Mouse (Mus musculus) subcutaneous adipose tissue, adult 2 months (tissue): ENCODE data around the gene Clip1. TPM values are rescaled to one million over a fixed set of nuclear protein-coding genes. Genes with fewer than 3 reads are reported as not detected.

Experiments used
- polyA plus RNA-seq: library from polyadenylated mRNA; depleted of rRNA; stranded (reverse); fragments of >200 nt; gene quantifications from 2 replicates; pipeline ENCODE4 v1.2.3, GENCODE M21; 2012; ENCODE audit warnings: low replicate concordance; rRNA removed

Gene Clip1
- polyA plus RNA-seq = 28.4 and 29.9 TPM in 2 replicates

DNA sequence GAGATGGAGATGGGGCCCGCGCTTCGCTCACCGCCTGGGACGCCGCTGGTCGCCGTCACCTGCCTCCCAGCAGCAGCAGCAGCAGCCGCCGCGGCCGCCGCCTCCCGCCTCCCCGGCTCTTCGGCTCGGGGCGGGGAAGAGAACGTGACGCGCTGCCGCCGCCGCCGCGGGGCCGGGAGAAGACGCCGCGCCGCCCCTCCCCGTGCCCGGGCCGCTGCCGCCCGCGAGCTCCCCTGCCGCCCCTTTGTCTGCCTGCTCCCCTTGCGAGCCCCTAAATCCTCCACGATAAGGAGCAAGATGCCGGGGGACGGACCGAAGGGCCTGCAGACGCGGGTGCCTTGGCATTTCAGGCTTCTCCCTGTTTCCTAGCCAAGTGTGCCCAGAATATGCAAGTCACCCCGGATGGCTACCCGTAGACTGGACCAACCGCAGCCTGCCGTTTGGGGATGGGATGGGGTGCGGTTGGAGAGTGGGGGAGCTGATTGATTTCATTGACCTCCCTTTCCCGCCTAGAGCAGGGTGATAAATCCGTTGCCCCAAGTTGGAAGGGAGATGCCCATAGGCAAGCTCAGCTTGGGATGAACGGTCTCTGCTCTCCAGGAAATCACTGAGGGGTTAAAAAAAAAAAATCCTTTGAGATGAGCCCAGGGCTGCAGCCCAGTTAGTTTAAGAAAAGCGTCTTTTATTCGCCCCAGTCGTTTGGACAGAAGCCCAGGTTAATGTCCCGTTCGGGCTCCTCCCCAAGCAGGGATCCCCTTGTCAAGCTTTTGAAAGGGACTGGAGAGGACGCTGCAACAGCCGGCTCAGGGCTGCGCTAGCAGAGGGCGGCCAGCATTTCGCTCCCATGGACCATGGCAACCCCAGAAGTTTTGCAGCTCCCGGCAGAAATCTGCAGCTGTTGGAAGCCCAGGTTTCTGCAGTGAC is at the start of gene Clip1:
TSS of gene Clip1 (minus strand) at position 398 of the 924 bp plus-strand sequence.

DNA sequence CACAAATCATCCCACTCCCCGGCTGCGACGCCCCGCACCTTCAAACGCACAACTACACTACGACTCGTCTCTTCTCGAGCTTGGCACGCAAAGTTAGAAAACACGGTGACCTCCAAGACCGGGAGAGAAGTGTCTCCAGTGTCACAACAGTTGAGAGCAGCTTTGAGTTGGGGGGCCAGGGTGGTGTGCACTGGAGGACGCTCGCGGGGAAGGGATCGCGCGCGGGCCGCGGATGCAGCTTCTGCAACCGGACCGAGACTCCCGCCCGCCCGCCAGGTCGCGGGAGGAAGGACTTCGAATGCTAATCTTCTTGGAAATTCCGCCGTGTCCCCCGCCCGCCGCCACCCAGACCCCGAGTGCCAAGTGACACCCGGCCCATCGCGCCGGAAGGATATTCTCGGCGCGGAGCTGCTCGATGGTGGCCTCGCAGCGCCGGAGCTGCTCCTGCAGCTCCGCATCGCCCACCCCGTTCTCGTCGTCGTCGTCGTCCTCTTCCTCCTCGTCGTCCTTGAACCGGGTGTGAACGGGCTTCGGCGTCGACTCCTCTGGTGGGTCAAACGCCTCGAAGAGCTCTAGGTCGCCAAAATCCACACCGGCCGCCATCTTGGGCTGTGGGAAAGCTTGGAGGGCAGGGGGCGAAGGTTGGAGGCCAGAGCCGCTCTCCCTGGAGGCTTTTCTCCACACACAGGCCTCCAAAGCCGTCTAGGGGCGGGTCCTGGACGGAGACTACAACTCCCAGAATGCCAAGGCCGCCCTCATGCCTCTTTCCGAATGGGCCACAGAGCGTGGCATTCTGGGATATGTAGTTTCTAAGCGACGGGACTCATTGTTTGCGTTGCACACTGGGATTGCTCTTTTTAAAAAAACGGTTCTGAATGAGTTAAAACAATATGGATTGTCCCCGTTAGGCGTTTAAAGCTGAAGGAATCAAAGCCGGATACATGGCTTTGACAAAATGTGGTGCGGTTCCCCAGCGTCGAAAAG is 36.2 kb upstream of the Clip1 start, which contains the start of gene Zcchc8:
TSS of gene Zcchc8 (minus strand) at position 773 of the 984 bp plus-strand sequence.

DNA sequence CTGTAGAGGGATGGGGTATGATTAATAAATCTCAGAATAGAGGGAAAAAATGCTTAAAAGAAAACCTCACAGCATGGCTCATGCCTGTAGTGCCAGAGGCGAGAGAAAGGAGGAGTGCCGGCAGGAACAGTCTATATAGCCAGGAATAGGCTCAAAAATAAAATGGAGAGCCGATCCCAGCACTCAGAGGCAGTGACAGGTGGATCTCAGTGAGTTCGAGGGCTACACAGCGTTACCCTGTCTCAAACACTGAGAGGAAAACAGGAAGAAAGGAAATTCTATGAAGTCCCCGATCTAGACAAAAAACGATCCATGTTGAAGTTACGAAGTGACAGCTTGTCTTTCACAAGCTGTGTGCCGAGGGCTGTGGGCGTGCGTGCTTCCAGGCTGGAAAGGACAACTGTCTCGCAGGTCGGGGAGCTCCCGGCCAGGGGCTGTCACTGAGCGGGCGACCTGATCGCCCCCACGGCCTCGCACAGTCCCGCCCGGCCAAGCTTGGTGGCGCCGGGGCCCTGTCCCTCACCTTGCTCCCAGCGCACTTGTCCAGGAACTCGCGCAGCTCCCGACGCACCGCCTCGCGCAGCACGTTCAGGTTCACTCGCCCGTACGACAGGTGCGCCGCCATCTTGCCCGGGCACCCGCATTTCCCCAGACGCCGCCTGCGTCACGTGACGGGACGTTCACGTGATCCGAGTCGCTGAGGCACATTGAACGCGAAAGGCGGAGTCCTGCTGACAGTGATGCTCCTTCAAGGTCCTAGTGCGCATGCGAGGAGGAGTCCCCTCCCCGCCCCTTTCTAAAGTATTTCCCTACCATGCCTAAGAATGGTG is 111.8 kb downstream of the Clip1 start, which contains the start of gene Vps33a:
TSS of gene Vps33a (minus strand) at position 682 of the 830 bp plus-strand sequence.

Other genes starting within 250 kb of the Clip1 start
- gene Lrrc43, start 195.3 kb downstream of the Clip1 start, polyA plus RNA-seq = not detected in 2 replicates
- not detected in 2 replicates for gene Il31, start 195.1 kb downstream of the Clip1 start, polyA plus RNA-seq
- 0.51 and 1.2 TPM in 2 replicates for gene B3gnt4, start 174.2 kb downstream of the Clip1 start, polyA plus RNA-seq
- 75.7 and 79.9 TPM in 2 replicates for gene Diablo, start 160.4 kb downstream of the Clip1 start, polyA plus RNA-seq
- gene Gm49027, start 159.1 kb downstream of the Clip1 start, polyA plus RNA-seq = 0.92 and 3.2 TPM in 2 replicates
- gene Vps33a, start 111.6 kb downstream of the Clip1 start, polyA plus RNA-seq = 24.7 and 24.9 TPM in 2 replicates
- 18.3 and 30.2 TPM in 2 replicates for gene Zcchc8, start 36.5 kb upstream of the Clip1 start, polyA plus RNA-seq
- gene Rsrc2, start 64.8 kb upstream of the Clip1 start, polyA plus RNA-seq = 12.9 and 15.1 TPM in 2 replicates
- gene Kntc1, start 65.1 kb upstream of the Clip1 start, polyA plus RNA-seq = 0.85 and 4.2 TPM in 2 replicates
- gene Hcar2, start 180.9 kb upstream of the Clip1 start, polyA plus RNA-seq = 18.1 and 25.1 TPM in 2 replicates
- 42.3 and 78.0 TPM in 2 replicates for gene Hcar1, start 195.4 kb upstream of the Clip1 start, polyA plus RNA-seq
- gene Denr, start 222.6 kb upstream of the Clip1 start, polyA plus RNA-seq = 13.5 and 17.4 TPM in 2 replicates
- gene Gm43518, start 242.8 kb upstream of the Clip1 start, polyA plus RNA-seq = 1.4 TPM in 2 replicates
- 4.1 and 6.1 TPM in 2 replicates for gene Ccdc62, start 246.1 kb upstream of the Clip1 start, polyA plus RNA-seq